Mouse (Mus musculus): ENCODE measurements around the gene Kpna2.

DNA sequence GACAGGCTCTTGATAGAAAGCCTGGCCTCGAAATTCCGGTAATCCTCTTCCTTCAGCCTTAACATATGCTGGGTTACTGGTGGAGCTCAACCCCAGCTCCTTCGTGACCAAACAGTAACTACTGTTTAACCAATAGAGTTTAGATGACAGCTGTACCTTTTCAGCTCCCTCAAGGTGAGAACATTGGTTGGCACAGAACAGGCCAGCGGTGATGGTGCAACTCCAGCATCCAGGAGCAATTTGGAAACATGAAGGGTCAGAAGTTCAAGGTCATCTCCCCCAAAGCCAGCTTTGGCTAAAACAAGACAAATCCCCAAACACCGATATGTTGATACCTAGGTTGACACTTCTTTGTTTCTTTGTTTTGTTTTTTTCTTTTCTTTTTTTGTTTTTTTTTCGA lies 29.4 kb upstream of the Kpna2 start:
- TF ChIP-seq POLR2A (IDR thresholded peaks at IDR 0.05; ENCODE audit: control insufficient read depth, low read depth, low read length): no peak
- TF ChIP-seq CTCF (IDR thresholded peaks at IDR 0.05; ENCODE audit: control insufficient read depth, insufficient read depth, insufficient replicate concordance, low read depth, low read length): no peak
